Mouse (Mus musculus) yolk sac, embryonic 10.5 days (tissue): ENCODE results near the gene Ptgr1.

Experiments
- DNase-seq: peaks from one replicate; pipeline ENCODE4 v3.0.0-alpha.2; 2017; ENCODE audit warnings: low spot score

Ptgr1 gene

GRCm38 (mm10) chr4:58926120-58926519, 60.8 kb downstream of the Ptgr1 start:
- no peak for DNase-seq

GRCm38 (mm10) chr4:58925664-58926063, 61.3 kb downstream of the Ptgr1 start:
- no peak for DNase-seq

DNA sequence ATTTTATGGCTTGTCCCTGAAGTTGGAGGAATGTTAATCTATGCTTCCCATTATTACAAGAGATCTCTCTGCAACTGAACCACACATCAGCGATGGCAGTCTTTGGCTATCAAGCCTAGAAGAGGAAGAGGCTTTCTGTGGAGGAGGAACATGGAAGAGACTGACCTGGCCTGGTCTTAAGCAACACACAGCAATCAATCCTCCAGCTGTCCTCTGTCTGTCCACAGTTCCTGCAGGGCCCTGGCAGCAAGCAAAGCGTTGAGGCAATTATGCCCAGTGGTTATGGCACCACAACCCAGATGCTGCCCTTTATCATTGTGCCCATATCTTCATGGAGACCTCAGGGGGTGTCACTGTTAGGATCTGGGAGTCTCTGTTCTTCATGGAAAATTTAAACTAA, 63.0 kb downstream of the Ptgr1 start:
- no peak for DNase-seq
